Mouse (Mus musculus) bone marrow, adult 2 months (tissue): ENCODE measurements at regions not wholly inside any gene's neighbourhood (a gene's known extent, or its start where the extent isn't known, plus 50 kb on each side); places are given as distances from the start of the nearest gene placed in this dataset.

Experiments
- CTCF ChIP-seq: fragments of 200-500 bp; IDR thresholded peaks from 2 replicates; pipeline ENCODE4 v1.5.1; 2011; ENCODE audit warnings: low read length, control low read depth; ENCODE audit not compliant: control insufficient read depth, insufficient read depth
- POLR2A ChIP-seq: fragments of 200-500 bp; IDR thresholded peaks from 2 replicates; pipeline ENCODE4 v1.6.1; 2011; ENCODE audit warnings: low read depth, mild to moderate bottlenecking, control low read depth, low read length, borderline replicate concordance; ENCODE audit not compliant: control insufficient read depth

- no peak for TF ChIP-seq CTCF
- no peak for TF ChIP-seq POLR2A
Observed at GRCm38 (mm10) chr9:83273361-83273975, 127.0 kb upstream of the Hmgn3 start.
